Mouse (Mus musculus) embryonic fibroblast, embryonic 13.5 days (primary cell): ENCODE measurements around the gene Eva1c.

Experiments used
- CTCF ChIP-seq: IDR thresholded peaks from 2 replicates; pipeline ENCODE4 v1.5.1; 2011; ENCODE audit warnings: mild to moderate bottlenecking, control low read depth, low read length, moderate library complexity, borderline replicate concordance; ENCODE audit not compliant: insufficient read depth
- POLR2A ChIP-seq: IDR thresholded peaks from 2 replicates; pipeline ENCODE4 v1.6.1; 2011; ENCODE audit warnings: low read depth, mild to moderate bottlenecking, control low read depth, low read length, moderate library complexity

DNA sequence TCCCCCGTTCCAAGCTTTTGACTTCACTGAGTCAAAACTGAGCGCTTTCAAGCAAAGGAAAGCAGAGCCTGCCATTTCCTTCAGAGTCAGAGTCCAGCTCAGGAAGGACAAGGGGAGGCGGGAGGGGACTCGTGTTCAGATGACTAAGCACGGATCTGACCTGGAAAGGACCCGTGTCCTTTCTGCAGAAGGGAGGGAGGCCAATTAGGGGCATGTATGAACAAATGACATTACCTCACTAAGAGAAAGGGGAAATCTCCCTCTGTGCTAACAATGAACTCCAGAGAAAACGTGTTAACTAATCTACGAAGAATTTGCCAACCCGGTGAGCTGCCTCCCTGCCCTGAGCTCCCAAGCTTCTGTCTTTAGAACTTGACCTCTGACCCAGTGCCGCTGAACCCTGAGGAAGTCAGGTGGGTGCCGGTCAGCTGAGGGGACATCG lies 89.5 kb downstream of the Eva1c start:
- TF ChIP-seq CTCF (no peak), POLR2A (no peak)
